Mouse (Mus musculus): ENCODE results near the gene Tex50.

DNA sequence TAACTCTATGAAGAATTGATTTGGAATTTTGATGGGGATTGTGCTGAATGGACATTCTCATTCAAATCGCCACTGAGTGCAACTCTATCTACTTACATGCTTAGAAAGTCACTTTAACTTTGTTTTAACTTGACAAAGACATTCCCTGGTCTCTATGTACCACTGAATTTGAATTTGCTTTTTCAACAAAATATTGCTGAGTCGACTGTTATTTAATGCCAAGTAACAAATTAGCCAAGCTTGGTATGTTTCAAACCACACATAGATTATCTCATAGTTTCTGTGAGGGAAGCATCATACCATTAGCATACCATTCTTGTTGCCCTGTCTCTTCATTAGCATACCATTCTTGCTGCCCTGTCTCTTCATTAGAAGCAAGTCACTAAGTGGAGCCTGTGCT, 11.2 kb downstream of the Tex50 start:
- TF ChIP-seq CTCF (IDR thresholded peaks at IDR 0.05; ENCODE audit: borderline replicate concordance, extremely low read depth, insufficient read depth, insufficient read length) (no peak), POLR2A (IDR thresholded peaks at IDR 0.05; ENCODE audit: borderline replicate concordance, extremely low read depth, insufficient read depth, insufficient read length, poor library complexity, severe bottlenecking) (no peak)
